9 mouse cellular contexts compared by ENCODE assay signal in the genomic region with DNA sequence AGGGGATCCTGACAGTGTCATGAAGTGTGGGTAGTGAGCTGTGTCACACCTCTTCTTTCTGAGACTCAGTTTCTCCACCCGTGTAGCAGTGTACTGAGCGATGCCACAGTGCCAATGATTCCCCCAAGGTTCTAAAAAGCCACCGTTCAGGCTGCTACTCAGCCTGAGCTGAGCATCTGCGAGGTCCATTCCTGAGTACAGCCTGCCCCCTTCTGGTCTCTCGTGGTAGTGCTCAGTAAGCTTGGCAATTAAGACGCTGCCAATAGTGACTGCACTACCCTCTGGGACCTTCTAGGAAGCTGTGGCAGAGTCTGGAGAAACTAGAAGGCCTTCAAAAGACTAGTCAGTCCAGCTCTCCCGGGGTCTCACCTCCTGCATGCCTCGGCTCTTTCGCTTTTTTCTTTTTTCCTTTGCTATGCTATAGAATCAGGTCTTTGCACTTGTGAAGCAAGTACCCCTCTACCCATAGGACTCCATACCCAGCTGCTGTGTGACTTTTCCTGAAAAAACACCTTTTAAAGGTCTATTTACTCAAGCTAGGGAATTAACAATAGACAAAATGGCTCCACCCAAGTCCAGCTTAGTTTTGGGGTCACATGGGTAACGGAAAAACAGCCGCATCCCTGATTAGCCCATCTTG. TPM values are rescaled to one million over a fixed set of nuclear protein-coding genes. Genes with fewer than 3 reads are reported as not detected.
DNase-seq lines count a peak whose midpoint lies in the region; ATAC-seq and TF ChIP-seq lines count a peak whose summit lies in the region.
"Had no signal": no experiment of that assay in that cellular context is flagged by ENCODE, and none has a peak within 500 bp of the region (broad histone marks: within the 10 kb centered on the region; RNA-seq: fewer than 3 reads in every experiment).

No protein-coding gene starts in this region.

- peaks cover 7% of the 10 kb centered on the region for H3K9me3 ChIP-seq in CH12.LX (replicated peaks; ENCODE audit: low read length)
- no peaks in the 10 kb centered on the region for H3K9me3 ChIP-seq in forebrain, embryonic 11.5 days (ENCODE audit: control insufficient read depth, low read length)
- H3K9me3 ChIP-seq: liver, embryonic 15.5 days had no signal

- no peaks in the 10 kb centered on the region for H3K79me2 ChIP-seq in CH12.LX (replicated peaks; ENCODE audit: control insufficient read depth, extremely low read depth, insufficient read depth, poor library complexity, severe bottlenecking)

- peaks cover 48% of the 10 kb centered on the region for H3K27me3 ChIP-seq in CH12.LX (replicated peaks)
- H3K27me3 ChIP-seq in forebrain, embryonic 11.5 days (ENCODE audit: control insufficient read depth, insufficient read depth, low read length): no peaks in the 10 kb centered on the region

- dilution Hi-C loops in CH12.LX (cut with MboI; ENCODE audit: extremely low pct_ligation_motif_present, extremely low pct_unique_long_range_greater_than_20kb, low sequenced_read_pairs): no loop called here

- H3K4me2 ChIP-seq in CH12.LX (ENCODE audit: insufficient read depth, low read depth, poor library complexity, severe bottlenecking): peak overlapping the region; percentile 52; the same call in 1 of the 2 replicates
- no peak overlapping the region for H3K4me2 ChIP-seq in forebrain, embryonic 11.5 days (ENCODE audit: low read depth, low read length, severe bottlenecking)
- H3K4me2 ChIP-seq: liver, embryonic 15.5 days had no signal

- DNase-seq in CH12.LX (ENCODE audit: extremely low read depth): peak; percentile 88
- peak; percentile 78 for DNase-seq in c-Kit-positive CD71-negative TER-119-negative erythroid progenitor cells, embryonic 14.5 days (ENCODE audit: low read depth)
- peak; percentile 93 for DNase-seq in forebrain, embryonic 11.5 days (ENCODE audit: low spot score)
- peak; percentile 87 to 94 for DNase-seq in heart, postnatal 14 days
- DNase-seq in layer of hippocampus, adult 11-12 months (ENCODE audit: low spot score): peak; percentile 91
- peak; percentile 78 to 84 for DNase-seq in lung, adult 18-20 months
- DNase-seq in thymus, adult 18-20 months: peak; percentile 20 to 31

- peak; percentile 80 for ATAC-seq in forebrain, embryonic 11.5 days (replicated peaks; ENCODE audit: low FRiP score)

- in situ Hi-C loops in CH12.LX (cut with MboI; ENCODE audit: low pct_ligation_motif_present, low pct_unique_long_range_greater_than_20kb, low sequenced_read_pairs): loop anchor here (10.0 to 25.0 kb wide), 3 partner anchors 182 to 499 kb away; partner anchors contain the start of gene Slc36a1

- no peaks in the 10 kb centered on the region for H3K36me3 ChIP-seq in CH12.LX (replicated peaks in 1 of 2; ENCODE audit: control insufficient read depth in 1 of 2, insufficient read depth in 1 of 2, low read length in 1 of 2)
- H3K36me3 ChIP-seq in forebrain, embryonic 11.5 days (ENCODE audit: control insufficient read depth, insufficient read depth, low read length): no peaks in the 10 kb centered on the region
- H3K36me3 ChIP-seq: liver, embryonic 15.5 days had no signal

- intact Hi-C loops in heart, postnatal 14 days (cut with DNase I): loop anchor here (1.0 kb wide), 1 partner anchor 182 kb away; the partner anchor contains the start of gene Slc36a1

- 0 out of 2 replicates have a peak, but pooled peaks have one; percentile 18 for TF ChIP-seq EP300 in CH12.LX (IDR thresholded peaks at IDR 0.05; ENCODE audit: low read length)

- H3K9ac ChIP-seq in CH12.LX (ENCODE audit: insufficient read depth, low read depth): no peak overlapping the region
- no peak overlapping the region for H3K9ac ChIP-seq in forebrain, embryonic 11.5 days (ENCODE audit: low read length)
- H3K9ac ChIP-seq: liver, embryonic 15.5 days had no signal

- H3K4me1 ChIP-seq in CH12.LX (ENCODE audit: control insufficient read depth in 1 of 2, insufficient read depth in 2 of 2): no peaks in the 10 kb centered on the region
- no peaks in the 10 kb centered on the region for H3K4me1 ChIP-seq in forebrain, embryonic 11.5 days (replicated peaks; ENCODE audit: control insufficient read depth, insufficient read depth, low read length)
- no peaks in the 10 kb centered on the region; the same call in 1 of the 2 replicates for H3K4me1 ChIP-seq in olfactory bulb, adult 2 months (ENCODE audit: control insufficient read depth, insufficient read depth, low read length)
- H3K4me1 ChIP-seq: liver, embryonic 15.5 days had no signal

- no peak overlapping the region for H3K27ac ChIP-seq in CH12.LX (ENCODE audit: insufficient read depth, low read depth)
- no peak overlapping the region for H3K27ac ChIP-seq in forebrain, embryonic 11.5 days (ENCODE audit: low read depth, low read length)
- H3K27ac ChIP-seq in olfactory bulb, adult 2 months (ENCODE audit: insufficient read depth, low read depth, low read length): no peak overlapping the region
- H3K27ac ChIP-seq: liver, embryonic 15.5 days had no signal

- WGBS in forebrain, embryonic 11.5 days: 15% methylated on average over 11 of the region's 11 CpGs
- 13% methylated on average over 11 of the region's 11 CpGs for WGBS in olfactory bulb, adult 2 months

- peak; percentile 88 for TF ChIP-seq RAD21 in CH12.LX (IDR thresholded peaks at IDR 0.05; ENCODE audit: low read depth, low read length)

- TF ChIP-seq CTCF in CH12.LX (conservative IDR thresholded peaks at IDR 0.05 in 1 of 2, IDR thresholded peaks at IDR 0.05 in 1 of 2; ENCODE audit: low read depth in 2 of 2, low read length in 2 of 2): peak; percentile 83 to 94
- TF ChIP-seq CTCF in olfactory bulb, adult 2 months (IDR thresholded peaks at IDR 0.05; ENCODE audit: insufficient read depth, low read depth, low read length): peak; percentile 83

- no peak for TF ChIP-seq POLR2A in CH12.LX (IDR thresholded peaks at IDR 0.05; ENCODE audit: low read depth, low read length)
- no peak for TF ChIP-seq POLR2A in olfactory bulb, adult 2 months (IDR thresholded peaks at IDR 0.05; ENCODE audit: insufficient read depth, low read depth, low read length)

- H3K4me3 ChIP-seq in CH12.LX (replicated peaks in 1 of 3; ENCODE audit: low read depth in 2 of 3, low read length in 2 of 3, poor library complexity in 1 of 3): no peak overlapping the region
- no peak overlapping the region for H3K4me3 ChIP-seq in forebrain, embryonic 11.5 days (ENCODE audit: low read depth, low read length)
- H3K4me3 ChIP-seq in olfactory bulb, adult 2 months (ENCODE audit: insufficient read depth, low read depth, low read length): no peak overlapping the region
- H3K4me3 ChIP-seq: liver, embryonic 15.5 days had no signal

TF ChIP-seq in CH12.LX, 34 proteins besides CTCF, POLR2A, EP300 and RAD21 (continues in another document):
- peak; percentile 47; the same call in 1 of the 2 replicates for TF ChIP-seq BHLHE40 (IDR thresholded peaks at IDR 0.05; ENCODE audit: low read depth, low read length)
- no peak for TF ChIP-seq MXI1 (IDR thresholded peaks at IDR 0.05; ENCODE audit: low read depth, low read length)
- TF ChIP-seq MEF2A (IDR thresholded peaks at IDR 0.05; ENCODE audit: borderline replicate concordance, low read depth, low read length): no peak
- 0 out of 2 replicates have a peak, but pooled peaks have one; percentile 24 for TF ChIP-seq MAX (IDR thresholded peaks at IDR 0.05; ENCODE audit: low read length)
- TF ChIP-seq MYC (IDR thresholded peaks at IDR 0.05; ENCODE audit: low read depth, low read length): no peak
- peak; percentile 5; the same call in 1 of the 2 replicates for TF ChIP-seq USF1 (IDR thresholded peaks at IDR 0.05; ENCODE audit: low read depth, low read length)
- 0 out of 2 replicates have a peak, but pooled peaks have one; percentile 13 for TF ChIP-seq HCFC1 (IDR thresholded peaks at IDR 0.05; ENCODE audit: low read depth, low read length)
- TF ChIP-seq ELF1 (IDR thresholded peaks at IDR 0.05; ENCODE audit: low read depth, low read length): no peak
- no peak for TF ChIP-seq ETS1 (conservative IDR thresholded peaks at IDR 0.05; ENCODE audit: low read depth, low read length)
- no peak for TF ChIP-seq TBP (conservative IDR thresholded peaks at IDR 0.05; ENCODE audit: low read depth, low read length)
- no peak for TF ChIP-seq UBTF (IDR thresholded peaks at IDR 0.05; ENCODE audit: low read depth, low read length)
- no peak for TF ChIP-seq ZMIZ1 (IDR thresholded peaks at IDR 0.05; ENCODE audit: low read depth, low read length)
- TF ChIP-seq CHD1 (IDR thresholded peaks at IDR 0.05; ENCODE audit: low read depth, low read length): no peak
- TF ChIP-seq GABPA (IDR thresholded peaks at IDR 0.05; ENCODE audit: insufficient replicate concordance, low read depth, low read length): no peak
- TF ChIP-seq NELFE (IDR thresholded peaks at IDR 0.05; ENCODE audit: low read depth, low read length): peak; percentile 32
- no peak; the same call in 1 of the 2 replicates for TF ChIP-seq TCF12 (IDR thresholded peaks at IDR 0.05; ENCODE audit: low read depth, low read length)
- peak; percentile 66; the same call in 1 of the 2 replicates for TF ChIP-seq SIN3A (IDR thresholded peaks at IDR 0.05; ENCODE audit: low read length)
- no peak for TF ChIP-seq CHD2 (IDR thresholded peaks at IDR 0.05; ENCODE audit: low read length)
- TF ChIP-seq ZC3H11A (IDR thresholded peaks at IDR 0.05; ENCODE audit: low read depth, low read length): peak; percentile 44
- TF ChIP-seq SMC3 (IDR thresholded peaks at IDR 0.05; ENCODE audit: low read depth, low read length): peak; percentile 76
- TF ChIP-seq MAFK (IDR thresholded peaks at IDR 0.05; ENCODE audit: insufficient replicate concordance, low read length): no peak
- no peak for TF ChIP-seq ZKSCAN1 (IDR thresholded peaks at IDR 0.05; ENCODE audit: borderline replicate concordance, low read depth, low read length)
- 0 out of 2 replicates have a peak, but pooled peaks have one; percentile 14 for TF ChIP-seq JUND (conservative IDR thresholded peaks at IDR 0.05; ENCODE audit: low read depth, low read length)

RNA-seq across cellular contexts. Expression of gene Sparc, which starts 36.4 kb away (rescaled TPM):
- total RNA-seq in CH12.LX (2012; rRNA removed) (0.13 and 0.34 TPM in 2 replicates), CH12.LX (2014; rRNA removed) (not detected in 2 replicates)
- polyA plus RNA-seq in CH12.LX (2012; ENCODE audit: insufficient read length, low read depth): 0.40 and 0.57 TPM in 2 replicates
- 348 and 407 TPM in 2 replicates for polyA plus RNA-seq in forebrain, embryonic 11.5 days (2014; fragmentation: Nextera tagmentation; extraction: Ambion mirVana)
- 1,000 to 10,000 TPM; 1,338 to 1,403 TPM for total RNA-seq in heart, postnatal 14 days (2021)
- 225 and 437 TPM in 2 replicates for polyA plus RNA-seq in olfactory bulb, adult 2 months (2012; ENCODE audit: insufficient read depth, insufficient read length, low replicate concordance, missing spikeins)

RNA-seq across cellular contexts. Expression of gene Fat2, which starts 50.2 kb away (rescaled TPM):
- total RNA-seq in CH12.LX (2012; rRNA removed): under 0.01 and 0.04 TPM in 2 replicates
- not detected in 2 replicates for total RNA-seq in CH12.LX (2014; rRNA removed)
- not detected in 2 replicates for polyA plus RNA-seq in CH12.LX (2012; ENCODE audit: insufficient read length, low read depth)
- polyA plus RNA-seq in forebrain, embryonic 11.5 days (2014; fragmentation: Nextera tagmentation; extraction: Ambion mirVana): 0.01 and 0.04 TPM in 2 replicates
- under 1 TPM; 0.07 to 0.10 TPM for total RNA-seq in heart, postnatal 14 days (2021)
- not detected in 2 replicates for polyA plus RNA-seq in olfactory bulb, adult 2 months (2012; ENCODE audit: insufficient read depth, insufficient read length, low replicate concordance, missing spikeins)
- polyA plus RNA-seq: liver, embryonic 15.5 days had no signal

Comparison
In these comparisons a context has a peak if more than half of its experiments do, and no peak if none do; other contexts are left out.
1. DNase-seq: peak in every context shown above with its lines; median percentile 93 in forebrain, embryonic 11.5 days; 91 in layer of hippocampus, adult 11-12 months; 90 in heart, postnatal 14 days; 88 in CH12.LX; 81 in lung, adult 18-20 months; 78 in c-Kit-positive CD71-negative TER-119-negative erythroid progenitor cells, embryonic 14.5 days; 26 in thymus, adult 18-20 months.
2. RNA of gene Sparc, which starts 36.4 kb away (polyA plus RNA-seq): 348 to 407 TPM in forebrain, embryonic 11.5 days and 225 to 437 TPM in olfactory bulb, adult 2 months; 0.40 to 0.57 TPM in CH12.LX; every median in the first group is over 100 times any median in the second.